ENCODE assay signal across 9 mouse cellular contexts in genomic region chr10:43002066-43002678, GRCm38 (mm10).
DNase-seq lines count a peak whose midpoint lies in the region; ATAC-seq and TF ChIP-seq lines count a peak whose summit lies in the region.
"Had no signal": no experiment of that assay in that cellular context is flagged by ENCODE, and none has a peak within 500 bp of the region (broad histone marks: within the 10 kb centered on the region; RNA-seq: fewer than 3 reads in every experiment).

No protein-coding gene starts in this region.

- H3K27me3 ChIP-seq in forebrain, embryonic 12.5 days = 0 out of 2 replicates have a peak, but pooled peaks cover 4% of the 10 kb centered on the region
- no peaks in the 10 kb centered on the region for H3K27me3 ChIP-seq in intestine, embryonic 14.5 days (replicated peaks; ENCODE audit: control insufficient read depth, insufficient read depth, low read length)
- no peaks in the 10 kb centered on the region for H3K27me3 ChIP-seq in lung, embryonic 15.5 days
- no peaks in the 10 kb centered on the region for H3K27me3 ChIP-seq in stomach, postnatal 0 days (ENCODE audit: control insufficient read depth, insufficient read depth, low read length)

- WGBS in forebrain, embryonic 12.5 days = 10% methylated on average over 13 of the region's 13 CpGs
- WGBS in intestine, embryonic 14.5 days = 12% methylated on average over 12 of the region's 13 CpGs
- WGBS in lung, embryonic 15.5 days = 9% methylated on average over 13 of the region's 13 CpGs
- 19% methylated on average over 13 of the region's 13 CpGs for WGBS in stomach, postnatal 0 days

- intact Hi-C loops in gastrocnemius, postnatal 14 days (cut with DNase I; ENCODE audit: low total_unique reads) = no loop called here

- H3K27ac ChIP-seq in forebrain, embryonic 12.5 days = no peak overlapping the region
- no peak overlapping the region for H3K27ac ChIP-seq in intestine, embryonic 14.5 days (ENCODE audit: low read depth)
- no peak overlapping the region for H3K27ac ChIP-seq in lung, embryonic 15.5 days
- no peak overlapping the region for H3K27ac ChIP-seq in stomach, postnatal 0 days (replicated peaks)

- peaks cover 12% of the 10 kb centered on the region for H3K4me1 ChIP-seq in forebrain, embryonic 12.5 days
- H3K4me1 ChIP-seq in intestine, embryonic 14.5 days (replicated peaks; ENCODE audit: control insufficient read depth, insufficient read depth, low read length) = peaks cover 12% of the 10 kb centered on the region
- H3K4me1 ChIP-seq in lung, embryonic 15.5 days = peaks cover 19% of the 10 kb centered on the region
- H3K4me1 ChIP-seq in stomach, postnatal 0 days (replicated peaks; ENCODE audit: control insufficient read depth, insufficient read depth) = no peaks in the 10 kb centered on the region

- no peak for TF ChIP-seq EP300 in stomach, postnatal 0 days (optimal IDR thresholded peaks at IDR 0.05)

- 0 out of 2 replicates have a peak, but pooled peaks cover 4% of the 10 kb centered on the region for H3K36me3 ChIP-seq in forebrain, embryonic 12.5 days (replicated peaks)
- no peaks in the 10 kb centered on the region for H3K36me3 ChIP-seq in intestine, embryonic 14.5 days (ENCODE audit: control insufficient read depth, insufficient read depth, low read length)
- no peaks in the 10 kb centered on the region for H3K36me3 ChIP-seq in lung, embryonic 15.5 days
- H3K36me3 ChIP-seq in stomach, postnatal 0 days (ENCODE audit: control insufficient read depth, insufficient read depth, low read length) = no peaks in the 10 kb centered on the region

- ATAC-seq in forebrain, embryonic 12.5 days (ENCODE audit: low FRiP score) = 0 out of 2 replicates have a peak, but pooled peaks have one; percentile 21
- ATAC-seq in intestine, embryonic 14.5 days (replicated peaks; ENCODE audit: low FRiP score, low TSS enrichment, low read depth) = no peak
- peak; percentile 53; the same call in 1 of the 2 replicates for ATAC-seq in lung, embryonic 15.5 days (ENCODE audit: borderline replicate concordance, extremely low read depth, low FRiP score, low TSS enrichment)
- ATAC-seq in stomach, postnatal 0 days (ENCODE audit: low FRiP score, low TSS enrichment) = no peak

- H3K9ac ChIP-seq in forebrain, embryonic 12.5 days = no peak overlapping the region
- H3K9ac ChIP-seq in intestine, embryonic 14.5 days (ENCODE audit: low read length) = peak overlapping the region; percentile 42
- H3K9ac ChIP-seq in lung, embryonic 15.5 days = peak overlapping the region; percentile 43
- no peak overlapping the region for H3K9ac ChIP-seq in stomach, postnatal 0 days (ENCODE audit: low read length)

- TF ChIP-seq CTCF in stomach, postnatal 0 days (IDR thresholded peaks at IDR 0.05; ENCODE audit: low read depth) = no peak

- no peaks in the 10 kb centered on the region for H3K9me3 ChIP-seq in forebrain, embryonic 12.5 days
- no peaks in the 10 kb centered on the region for H3K9me3 ChIP-seq in intestine, embryonic 14.5 days (ENCODE audit: control insufficient read depth, low read length)
- H3K9me3 ChIP-seq in lung, embryonic 15.5 days = no peaks in the 10 kb centered on the region
- no peaks in the 10 kb centered on the region for H3K9me3 ChIP-seq in stomach, postnatal 0 days (ENCODE audit: control insufficient read depth, low read length)
- H3K9me3 ChIP-seq: megakaryocyte, embryonic 14.5 days had no signal

- DNase-seq in adrenal gland, adult 8-10 months = peak; percentile 36
- DNase-seq in intestine, embryonic 14.5 days (ENCODE audit: low spot score) = no peak
- DNase-seq in stomach, postnatal 0 days (ENCODE audit: low spot score) = no peak
- DNase-seq in cerebellum, adult 11-12 months = no peak
- no peak for DNase-seq in layer of hippocampus, postnatal 10 days (ENCODE audit: low spot score in 2 of 2)
- DNase-seq in gastrocnemius, postnatal 14 days = no peak

- 0 out of 2 replicates have a peak overlapping the region, but pooled peaks have one; percentile 11 for H3K4me3 ChIP-seq in forebrain, embryonic 12.5 days (replicated peaks)
- H3K4me3 ChIP-seq in intestine, embryonic 14.5 days (ENCODE audit: low read depth, low read length) = peak overlapping the region; percentile 35
- peak overlapping the region; percentile 49 for H3K4me3 ChIP-seq in lung, embryonic 15.5 days
- H3K4me3 ChIP-seq in stomach, postnatal 0 days (ENCODE audit: low read depth, low read length) = peak overlapping the region; percentile 34

- H3K4me2 ChIP-seq in forebrain, embryonic 12.5 days = peak overlapping the region; percentile 53
- H3K4me2 ChIP-seq in intestine, embryonic 14.5 days (ENCODE audit: low read length) = peak overlapping the region; percentile 69
- H3K4me2 ChIP-seq in lung, embryonic 15.5 days = peak overlapping the region; percentile 91
- peak overlapping the region; percentile 72 for H3K4me2 ChIP-seq in stomach, postnatal 0 days (replicated peaks; ENCODE audit: low read depth)

Comparison
In these comparisons a context has a peak if more than half of its experiments do, and no peak if none do; other contexts are left out.
1. ATAC-seq: peak in forebrain, embryonic 12.5 days (single experiment) and lung, embryonic 15.5 days (single experiment); none in intestine, embryonic 14.5 days (single experiment) and stomach, postnatal 0 days (single experiment).
2. H3K9ac ChIP-seq: peak in intestine, embryonic 14.5 days (single experiment) and lung, embryonic 15.5 days (single experiment); none in forebrain, embryonic 12.5 days (single experiment) and stomach, postnatal 0 days (single experiment).
3. Peak in every context shown above with its lines, with median percentiles within 50 percentile points of each other: H3K4me2 ChIP-seq and H3K4me3 ChIP-seq.